Mouse (Mus musculus): ENCODE measurements at regions not wholly inside any gene's neighbourhood (a gene's known extent, or its start where the extent isn't known, plus 50 kb on each side); places are given as distances from the start of the nearest gene placed in this dataset.
"Not testable (repeated sequence)": the region's sequence is repeated elsewhere in the genome, so short reads cannot be mapped to it uniquely, and the experiment has no call there.

- TF ChIP-seq CTCF (IDR thresholded peaks at IDR 0.05; ENCODE audit: low read depth, low read length); POLR2A (IDR thresholded peaks at IDR 0.05; ENCODE audit: extremely low read depth, insufficient read depth, low read length): not testable (repeated sequence)
These were observed 458.0 kb upstream of the Dab2 start for GRCm38 (mm10) chr15:5841369-5842149.
